Mouse (Mus musculus): ENCODE data around the gene Ldhb.
"Not testable (repeated sequence)": the region's sequence is repeated elsewhere in the genome, so short reads cannot be mapped to it uniquely, and the experiment has no call there.

Gene Ldhb

DNA sequence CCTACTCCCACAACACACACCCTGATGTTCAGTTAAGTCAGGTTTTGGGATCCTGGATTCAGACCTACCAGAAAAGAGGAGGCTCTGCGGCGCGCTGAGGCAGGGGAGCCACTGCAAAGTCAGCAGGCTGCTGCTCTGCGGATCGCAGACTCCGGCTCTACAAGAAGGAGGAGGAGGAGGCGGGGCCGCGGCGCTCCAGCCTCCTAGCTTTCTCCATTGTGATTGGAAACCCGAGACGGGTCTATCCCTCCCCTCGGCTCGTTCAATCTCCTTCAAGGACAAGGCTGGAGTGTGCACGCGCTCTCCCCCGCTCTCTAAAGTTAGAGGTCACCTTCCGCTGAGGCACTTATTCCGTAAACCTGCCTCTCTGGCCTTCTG, at the start of gene Ldhb:
Ldhb (minus strand) TSS at position 173 of the 378 bp plus-strand sequence.
- peak; percentile 94 for DNase-seq (ENCODE audit: inconsistent ontology term)

DNA sequence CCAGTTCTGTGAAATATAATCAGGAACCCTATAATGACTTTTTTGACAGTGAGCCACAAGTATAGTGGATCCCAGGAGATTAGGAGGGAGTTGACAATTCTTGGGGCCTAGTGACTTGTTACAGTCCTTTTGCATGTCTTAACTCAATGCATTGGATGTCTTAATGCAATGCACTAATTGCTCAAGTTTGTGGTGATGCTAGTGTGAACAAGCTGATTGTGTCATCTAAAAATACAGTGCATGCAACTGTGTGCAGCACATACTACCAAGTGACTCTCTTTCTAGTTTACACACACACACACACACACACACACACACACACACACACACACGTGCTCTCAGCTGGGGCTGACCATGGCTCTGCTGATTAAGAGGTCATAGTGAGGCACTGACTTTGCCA, 48.2 kb upstream of the Ldhb start:
- no peak for DNase-seq (ENCODE audit: inconsistent ontology term)

DNA sequence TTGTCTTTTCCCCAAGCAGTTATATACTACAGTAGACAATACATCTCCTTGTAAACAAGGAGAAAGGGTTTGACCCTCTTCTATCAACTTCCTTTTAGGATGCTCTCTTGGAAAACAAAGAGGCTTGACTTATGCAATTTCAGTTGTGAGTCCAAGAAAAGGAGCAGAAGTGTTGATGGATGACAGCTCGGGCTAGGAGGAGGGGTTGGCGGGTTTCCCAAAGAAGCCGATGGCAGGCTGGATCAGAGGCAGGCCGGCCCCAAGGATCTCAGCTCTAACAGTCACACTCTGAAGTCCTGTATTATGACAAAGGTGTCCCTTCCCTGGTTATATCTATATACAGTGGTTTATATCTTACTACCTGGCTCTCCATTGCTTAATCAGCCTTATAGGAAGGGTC, 43.7 kb upstream of the Ldhb start:
- DNase-seq (ENCODE audit: inconsistent ontology term): no peak

DNA sequence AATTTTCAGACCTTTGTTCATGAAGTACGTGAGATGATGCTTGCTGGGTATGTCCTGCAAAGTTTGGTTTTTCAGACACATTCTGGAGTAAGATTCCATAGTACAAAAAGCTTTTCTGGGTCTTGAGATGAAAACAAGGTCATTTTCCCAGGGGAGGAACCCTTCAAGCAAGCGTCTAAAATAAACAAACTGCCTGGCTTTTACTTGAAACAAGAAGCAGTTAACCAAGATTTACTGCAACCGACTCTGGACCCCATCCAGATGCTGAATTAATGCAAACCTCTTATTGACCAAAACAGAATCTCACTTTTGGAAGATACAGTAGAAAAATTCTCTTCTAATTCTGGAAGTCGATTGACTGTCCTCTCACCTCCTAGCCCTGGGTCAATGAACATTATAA, 43.1 kb upstream of the Ldhb start:
- no peak for DNase-seq (ENCODE audit: inconsistent ontology term)

DNA sequence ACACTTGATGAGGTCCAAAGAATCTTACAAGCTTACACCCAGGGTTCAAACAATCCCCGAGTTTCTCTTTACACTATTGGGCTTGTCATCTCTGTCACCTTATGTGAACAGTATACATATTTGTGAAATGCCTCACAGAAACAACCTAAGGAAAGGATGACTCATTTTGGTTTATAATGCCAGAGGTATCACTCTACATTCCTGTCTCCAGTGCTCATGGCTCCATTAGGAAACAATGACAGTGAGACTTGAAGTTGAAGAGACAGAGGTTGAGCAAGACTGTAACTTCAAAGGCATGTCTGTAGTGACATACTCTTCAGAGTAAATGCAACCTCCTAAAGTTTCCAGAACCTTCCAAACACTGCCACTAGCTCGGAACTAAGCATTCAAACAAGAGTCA, 40.6 kb upstream of the Ldhb start:
- DNase-seq (ENCODE audit: inconsistent ontology term): no peak

DNA sequence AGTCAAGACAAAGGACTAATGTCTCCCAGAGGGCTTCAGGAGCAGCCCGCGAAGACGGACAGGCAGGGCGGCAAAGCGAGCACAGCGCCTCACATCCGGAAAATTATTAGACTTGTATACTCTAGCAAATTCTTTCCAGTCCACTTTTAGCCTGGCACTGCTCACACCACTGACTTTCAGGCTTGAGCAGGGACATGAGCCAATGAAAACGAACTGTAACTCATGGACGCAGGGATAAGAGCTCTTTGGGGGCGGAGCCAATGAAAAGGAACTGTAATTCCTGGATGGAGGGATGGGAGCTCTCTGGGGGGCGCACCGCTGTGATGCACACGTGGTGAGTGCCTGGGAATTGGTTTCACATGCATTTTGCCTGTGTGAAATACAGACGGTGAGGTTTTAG, 37.4 kb upstream of the Ldhb start:
- no peak for DNase-seq (ENCODE audit: inconsistent ontology term)

DNA sequence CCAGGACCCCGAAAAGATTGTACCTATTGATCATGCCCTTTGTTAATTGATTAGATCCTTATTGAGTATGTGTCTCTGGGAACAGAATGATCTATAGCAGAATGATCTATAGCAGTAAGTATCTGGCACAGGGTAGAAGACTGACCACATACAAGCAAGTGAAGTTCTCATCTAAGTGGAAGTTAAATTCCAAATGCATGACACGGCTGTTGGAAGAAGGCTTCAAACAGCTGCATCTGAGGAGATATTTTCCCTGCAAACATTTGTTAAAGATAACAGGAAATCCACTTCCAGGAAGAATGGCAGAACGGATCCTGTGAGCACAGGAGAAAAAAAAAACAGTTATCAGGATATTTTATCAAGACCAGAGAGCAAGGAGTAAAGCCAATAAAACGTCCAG, 35.9 kb upstream of the Ldhb start:
- DNase-seq (ENCODE audit: inconsistent ontology term): no peak

DNA sequence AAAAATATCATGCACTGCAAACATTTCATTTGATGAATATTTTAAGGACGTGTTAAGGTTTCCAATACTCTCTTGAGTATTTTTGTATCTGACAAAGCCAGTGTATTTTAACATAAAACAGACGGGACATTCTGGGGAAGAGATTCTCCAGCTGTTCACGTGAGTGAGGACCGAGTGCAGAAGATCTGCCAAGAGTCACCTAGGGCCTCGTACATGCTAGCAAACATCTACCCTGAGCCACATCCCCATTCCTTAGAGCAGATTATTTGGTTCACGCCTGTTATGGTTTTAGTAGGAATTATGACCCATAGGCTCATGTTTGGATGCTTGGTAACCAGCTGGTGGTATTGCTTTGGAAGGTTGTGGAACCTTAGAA, 35.0 kb upstream of the Ldhb start:
- DNase-seq (ENCODE audit: inconsistent ontology term): no peak

DNA sequence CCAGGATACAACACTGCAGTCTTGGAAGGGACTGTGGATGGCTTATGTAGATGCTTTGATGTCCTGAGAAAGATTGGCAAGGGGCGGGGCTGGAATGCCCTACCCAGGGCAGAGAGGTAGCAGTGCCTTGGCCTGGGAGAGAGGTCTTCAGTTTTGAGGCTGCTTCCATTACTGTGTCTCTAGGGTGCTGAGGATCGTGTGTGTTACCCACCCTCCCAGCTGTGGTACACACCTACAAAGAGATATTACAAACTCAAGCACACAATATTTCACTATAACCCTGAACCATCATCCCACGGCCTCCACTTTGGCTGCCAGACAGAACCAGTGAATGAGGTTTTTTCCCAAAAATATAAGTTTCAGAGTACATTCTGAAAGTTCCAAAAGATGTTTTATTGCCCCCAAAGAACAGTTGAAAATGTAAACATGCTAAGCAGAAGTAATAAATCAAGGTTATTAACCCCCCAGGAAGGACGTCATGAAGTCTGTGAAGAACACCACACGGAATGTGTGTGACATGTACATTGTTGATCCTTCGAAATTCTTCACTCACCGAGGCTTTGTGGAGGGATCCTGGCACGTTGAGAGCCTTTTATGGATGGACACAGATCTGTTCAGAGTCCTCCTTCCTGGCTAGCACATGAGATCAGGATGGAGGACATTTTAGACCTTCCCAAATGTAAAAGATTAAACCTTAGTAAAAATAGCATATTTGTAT, 34.5 kb upstream of the Ldhb start:
- no peak for DNase-seq (ENCODE audit: inconsistent ontology term)

DNA sequence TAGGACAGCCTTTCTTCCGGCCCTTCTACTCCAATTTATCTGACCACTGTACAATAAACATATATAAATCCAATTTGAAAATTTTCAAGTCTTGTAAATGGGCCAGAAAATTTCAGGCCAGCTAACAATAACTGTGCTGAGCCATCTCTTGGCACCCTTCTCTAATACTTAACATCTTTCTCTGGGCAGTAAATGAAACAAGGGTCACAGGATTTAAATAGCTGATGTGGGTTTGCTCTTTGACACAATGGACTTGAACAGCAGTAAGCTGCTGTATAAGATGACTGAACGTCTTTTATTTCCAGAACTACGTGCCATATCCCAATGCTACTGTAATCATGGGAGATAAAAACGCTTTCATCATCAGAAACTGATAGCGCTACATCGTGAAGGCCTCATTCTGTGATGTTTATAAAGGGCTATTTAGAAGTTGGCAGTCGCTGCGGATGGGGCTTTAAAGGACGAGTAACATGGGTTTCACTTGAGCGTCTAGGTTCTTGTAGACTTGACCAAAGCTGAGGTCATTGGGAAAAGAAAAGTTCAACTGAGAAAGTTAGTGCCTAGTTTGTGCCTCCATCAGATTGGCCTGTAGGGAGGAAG, 32.9 kb upstream of the Ldhb start:
- no peak for DNase-seq (ENCODE audit: inconsistent ontology term)

DNA sequence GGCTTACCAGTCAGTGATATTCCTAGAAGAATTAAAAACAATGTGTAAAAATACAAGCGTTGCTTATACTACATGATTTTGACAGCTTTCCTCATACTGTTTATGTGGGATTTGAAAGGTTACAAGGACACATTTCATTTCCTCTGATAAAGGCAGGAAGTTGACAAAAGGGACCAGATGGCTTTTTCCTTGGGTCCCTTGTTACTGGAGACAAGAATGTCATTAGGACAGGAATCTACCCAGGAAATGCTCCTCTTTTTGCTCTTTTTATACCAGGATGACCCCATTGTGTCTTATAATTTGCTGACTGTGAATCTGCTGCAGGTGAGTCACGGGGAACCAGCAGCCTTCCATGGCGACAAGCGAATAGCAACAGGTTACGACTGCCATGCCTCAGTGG, 32.4 kb upstream of the Ldhb start:
- DNase-seq (ENCODE audit: inconsistent ontology term): no peak

DNA sequence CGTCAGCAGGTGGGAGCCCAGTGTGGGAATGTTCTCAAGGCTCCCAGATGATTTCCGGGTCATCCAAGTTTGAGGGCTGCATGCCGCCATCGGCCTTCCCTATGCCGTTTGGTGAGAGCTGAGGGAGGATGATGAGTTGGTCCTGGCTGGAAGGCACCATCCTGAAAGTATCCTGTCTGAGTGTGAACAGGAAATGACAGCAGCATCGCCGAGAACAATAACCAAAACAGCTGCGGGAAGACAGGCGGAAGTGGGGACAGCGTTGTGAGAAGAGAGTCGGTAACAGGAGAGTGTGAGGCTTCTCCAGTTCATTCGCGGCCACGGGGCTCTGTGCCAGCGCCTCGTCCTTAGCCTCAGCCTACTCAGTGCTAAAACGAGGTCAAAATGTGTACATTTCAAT, 30.7 kb upstream of the Ldhb start:
- peak; percentile 30 for DNase-seq (ENCODE audit: inconsistent ontology term)

DNA sequence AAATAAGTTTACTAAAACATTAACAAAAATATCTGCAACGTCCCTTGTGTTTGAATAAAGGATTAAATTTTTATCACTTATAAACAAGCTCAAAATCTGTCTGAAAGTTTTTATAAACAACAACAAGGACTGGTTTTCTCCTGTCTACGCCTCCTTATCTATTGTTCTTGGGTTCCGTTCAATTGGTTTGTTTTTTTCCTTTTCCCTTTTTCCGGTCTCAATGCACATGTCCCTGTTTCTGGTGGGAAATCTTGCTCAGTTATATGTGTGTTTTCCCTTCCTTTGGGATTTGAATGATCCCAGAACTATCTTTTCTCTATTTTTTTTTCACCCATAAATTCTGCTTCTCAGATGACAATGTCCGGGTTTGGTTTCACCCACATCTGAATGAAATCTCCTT, 25.7 kb upstream of the Ldhb start:
- no peak for DNase-seq (ENCODE audit: inconsistent ontology term)

DNA sequence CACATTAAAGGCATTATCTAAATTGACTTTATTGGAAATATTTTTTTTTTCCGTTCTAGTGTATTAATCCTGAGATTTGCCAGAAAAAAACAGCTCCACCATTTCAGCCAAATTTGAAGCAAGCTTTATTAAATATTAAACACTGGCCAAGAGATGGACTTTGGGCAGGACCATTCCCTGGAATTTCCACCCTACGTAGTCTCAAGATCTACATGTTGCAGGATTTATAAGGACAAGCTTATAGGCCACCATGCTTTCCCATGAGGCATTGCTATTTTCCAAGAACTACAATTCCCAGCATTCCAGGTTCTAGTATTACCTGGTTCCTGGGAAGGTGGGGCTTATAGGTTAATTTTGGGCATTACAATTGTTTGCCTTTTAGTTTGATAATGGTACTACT, 24.9 kb upstream of the Ldhb start:
- no peak for DNase-seq (ENCODE audit: inconsistent ontology term)

DNA sequence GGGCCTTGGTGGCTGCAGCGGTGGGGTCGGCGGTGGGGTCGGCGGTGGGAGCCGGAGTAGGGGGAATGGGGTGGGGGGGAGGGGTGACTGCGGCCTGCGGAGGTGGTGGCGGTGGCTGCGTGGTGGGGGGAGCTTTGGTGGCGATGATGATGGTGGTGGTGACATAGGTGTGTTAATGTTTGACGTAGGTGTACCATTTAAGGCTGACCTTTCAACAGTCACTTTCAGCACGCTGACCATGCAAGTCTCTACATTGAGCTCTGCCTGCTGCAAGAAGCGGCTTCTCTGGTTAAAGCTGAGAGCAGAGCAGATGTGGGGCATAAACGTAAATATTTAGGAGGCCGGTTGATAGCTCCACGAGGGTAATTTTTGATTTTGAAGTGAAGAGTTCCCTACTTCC, 24.4 kb upstream of the Ldhb start:
- DNase-seq (ENCODE audit: inconsistent ontology term): no peak

DNA sequence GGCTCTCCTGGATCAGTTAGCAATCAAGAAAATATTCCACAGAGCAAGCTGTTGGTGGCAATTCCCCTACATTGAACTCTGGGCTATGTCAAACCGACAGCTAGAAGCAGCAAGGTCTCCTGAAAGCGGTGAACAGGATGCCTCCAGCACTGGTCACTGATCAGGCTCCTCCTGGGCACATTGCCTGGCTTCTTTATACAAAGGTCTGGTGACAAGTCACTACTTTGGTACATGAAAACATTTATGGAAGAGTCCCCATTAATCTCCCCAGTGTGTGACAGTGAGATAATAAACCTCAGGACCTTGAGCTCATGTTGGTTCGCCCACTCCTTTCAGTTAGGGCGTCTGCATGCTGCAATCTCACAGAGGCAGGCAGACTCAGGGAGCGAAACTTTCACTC, 22.6 kb upstream of the Ldhb start:
- DNase-seq (ENCODE audit: inconsistent ontology term): no peak

DNA sequence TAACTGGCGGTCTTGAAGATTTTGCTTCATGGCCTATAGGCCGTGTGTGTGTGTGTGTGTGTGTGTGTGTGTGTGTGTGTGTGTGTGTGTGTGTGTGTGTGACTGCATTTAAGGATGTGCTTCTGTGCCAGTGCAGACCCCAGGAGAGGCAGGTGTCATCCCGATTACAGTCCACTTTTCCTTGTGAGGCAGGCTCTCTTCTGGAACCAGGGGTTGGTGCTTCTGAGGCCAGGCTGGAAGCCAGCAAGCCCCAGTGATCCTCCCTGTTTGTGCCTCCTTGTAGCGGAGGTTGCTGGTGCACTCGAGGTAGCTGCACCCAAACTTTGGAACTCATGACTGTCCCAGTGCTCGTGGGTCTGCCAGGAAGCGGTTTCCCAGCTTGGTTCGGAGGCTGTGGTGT, 21.9 kb upstream of the Ldhb start:
- DNase-seq (ENCODE audit: inconsistent ontology term): no peak

DNA sequence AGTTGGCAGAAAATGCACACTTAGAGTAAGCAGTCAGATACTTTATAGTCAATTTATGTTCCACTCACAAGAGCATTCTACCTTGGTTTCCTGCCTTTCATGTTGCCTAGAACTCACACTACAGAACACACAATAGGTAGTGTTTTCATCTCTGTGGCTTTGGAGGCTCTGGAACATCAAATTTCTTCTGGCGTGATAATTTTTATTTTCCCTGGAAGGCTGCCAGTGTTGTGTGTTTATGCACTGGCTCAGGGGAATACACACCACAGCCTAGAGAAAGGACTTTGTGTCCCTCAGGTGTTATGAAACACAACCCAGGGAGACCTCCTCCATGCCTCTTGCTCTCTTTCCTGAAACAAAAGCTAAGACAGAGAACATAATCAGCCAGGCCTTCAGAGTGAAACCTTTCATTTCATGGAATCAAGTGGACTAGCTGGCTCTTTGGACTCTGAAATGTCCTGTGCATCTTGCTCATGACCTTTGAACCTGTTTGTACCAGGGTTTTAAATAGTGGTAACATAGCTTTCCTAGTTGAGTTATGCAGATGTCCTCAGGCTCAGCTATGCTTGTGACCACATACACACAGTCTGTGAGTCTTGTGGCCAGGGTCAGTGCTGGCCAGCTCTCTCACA, 20.3 kb upstream of the Ldhb start:
- DNase-seq (ENCODE audit: inconsistent ontology term): no peak

DNA sequence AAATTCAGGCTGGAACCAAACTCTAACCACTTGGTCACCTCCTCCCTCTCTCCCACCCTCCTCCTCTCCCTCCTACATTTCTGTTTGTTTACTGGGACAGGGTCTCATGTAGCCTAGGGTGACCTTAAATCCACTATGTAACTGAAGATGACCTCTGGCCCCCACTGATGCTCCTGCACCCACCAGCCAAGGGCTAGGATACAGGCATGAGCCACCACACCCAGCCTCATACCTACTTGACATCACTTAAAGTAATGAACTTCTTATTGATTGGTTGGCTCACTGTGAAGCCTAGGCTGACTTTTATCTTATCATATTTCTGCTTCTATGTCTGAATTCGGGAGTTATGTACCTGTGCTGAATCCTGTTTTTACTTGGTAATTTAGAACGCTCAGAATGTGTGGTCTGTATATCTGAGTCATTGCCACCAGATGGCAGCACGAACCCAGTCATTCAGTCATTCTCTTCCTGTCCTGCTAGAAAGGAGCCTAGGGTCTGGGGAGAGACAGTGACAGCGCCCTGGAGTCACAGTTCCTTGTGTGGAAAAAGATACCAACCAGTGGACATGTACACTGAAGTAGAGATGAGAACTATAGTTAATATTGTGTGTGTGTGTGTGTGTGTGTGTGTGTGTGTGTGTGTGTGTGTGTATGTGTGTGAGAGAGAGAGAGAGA, 17.0 kb upstream of the Ldhb start:
- DNase-seq (ENCODE audit: inconsistent ontology term): peak; percentile 63

DNA sequence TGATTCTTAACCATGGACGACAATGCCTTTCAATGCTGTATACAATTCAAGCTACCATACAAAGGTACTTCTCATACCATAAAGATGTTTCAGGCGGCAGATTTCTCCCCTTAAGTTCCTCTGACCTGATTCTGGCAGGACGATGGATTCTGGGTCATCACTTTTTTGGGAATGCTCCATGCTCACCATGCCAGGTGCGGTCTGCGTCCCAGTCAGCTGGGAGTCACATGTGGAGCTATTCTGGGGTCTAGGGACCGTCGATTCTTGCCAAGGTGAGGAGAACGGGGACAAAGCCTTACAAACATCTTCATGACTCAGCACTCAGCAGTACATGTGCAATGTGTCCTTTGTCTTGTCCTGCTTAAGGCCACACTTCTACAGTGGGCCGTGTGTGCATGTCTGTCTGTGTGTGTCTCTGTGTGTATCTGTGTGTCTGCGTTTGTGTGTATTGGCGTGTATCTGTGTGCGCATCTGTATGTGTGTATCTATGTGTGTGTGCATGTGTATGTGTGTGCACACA, 13.9 kb upstream of the Ldhb start:
- DNase-seq (ENCODE audit: inconsistent ontology term): no peak

DNA sequence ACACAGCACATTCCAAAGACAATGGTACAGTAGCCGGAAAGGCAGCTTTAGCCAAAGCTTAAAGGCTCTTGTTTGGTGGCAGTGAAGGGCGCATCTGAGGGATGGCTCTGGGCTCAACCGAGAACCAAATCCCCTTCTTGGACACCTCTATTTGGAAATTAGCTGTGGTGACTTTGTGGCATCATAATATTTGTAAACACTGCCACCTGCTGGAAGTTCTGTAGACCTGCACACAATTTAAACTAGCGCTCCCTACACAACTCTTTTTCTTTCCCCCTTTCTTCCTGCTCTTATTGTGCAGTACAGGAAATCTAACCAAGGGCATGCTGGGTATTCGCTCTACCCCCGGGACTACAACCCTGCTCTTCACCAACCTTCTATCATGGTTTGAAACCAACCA, 11.4 kb upstream of the Ldhb start:
- DNase-seq (ENCODE audit: inconsistent ontology term): no peak

DNA sequence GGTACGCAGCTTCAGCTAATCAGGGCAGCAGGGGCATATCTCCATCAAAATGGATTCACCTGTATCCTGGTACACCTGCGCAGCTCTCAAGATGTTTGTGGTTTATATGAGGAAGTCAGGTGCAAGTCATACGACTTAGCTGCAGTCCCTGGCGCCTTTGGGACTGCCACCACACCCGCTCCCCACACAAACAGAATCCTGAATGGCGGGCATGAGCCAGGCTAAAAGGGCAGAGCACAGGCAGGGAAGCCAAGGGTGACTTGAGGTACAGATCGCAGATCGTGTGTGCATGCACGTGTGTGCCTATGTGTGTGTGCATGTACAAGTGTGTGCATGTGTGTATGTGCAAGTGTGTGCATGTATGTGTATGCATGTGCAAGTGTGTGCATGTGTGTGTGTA, 7.6 kb upstream of the Ldhb start:
- not testable (repeated sequence) for DNase-seq (ENCODE audit: inconsistent ontology term)

DNA sequence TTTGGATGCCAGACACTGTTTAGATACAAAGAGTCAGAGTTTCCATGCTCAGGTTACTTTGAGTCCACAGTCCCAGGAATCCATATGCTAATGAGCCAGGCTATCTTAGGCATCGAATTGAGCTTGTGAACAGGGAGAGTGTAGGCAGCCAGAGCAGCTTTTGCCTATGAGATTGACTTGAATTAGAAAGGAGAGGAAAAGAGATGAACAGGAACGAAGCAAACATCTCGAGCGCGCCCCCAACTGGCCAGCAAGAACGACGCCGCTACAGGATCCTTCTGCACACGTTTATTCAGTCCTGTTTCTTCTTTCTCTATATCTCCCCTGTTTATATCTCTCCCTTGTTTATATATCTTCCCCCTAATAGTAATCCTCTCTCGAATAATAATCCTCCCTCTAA, 7.2 kb upstream of the Ldhb start:
- DNase-seq (ENCODE audit: inconsistent ontology term): peak; percentile 16
